Mouse (Mus musculus): Measurements from ENCODE around the gene Agpat1.

Gene Agpat1

DNA sequence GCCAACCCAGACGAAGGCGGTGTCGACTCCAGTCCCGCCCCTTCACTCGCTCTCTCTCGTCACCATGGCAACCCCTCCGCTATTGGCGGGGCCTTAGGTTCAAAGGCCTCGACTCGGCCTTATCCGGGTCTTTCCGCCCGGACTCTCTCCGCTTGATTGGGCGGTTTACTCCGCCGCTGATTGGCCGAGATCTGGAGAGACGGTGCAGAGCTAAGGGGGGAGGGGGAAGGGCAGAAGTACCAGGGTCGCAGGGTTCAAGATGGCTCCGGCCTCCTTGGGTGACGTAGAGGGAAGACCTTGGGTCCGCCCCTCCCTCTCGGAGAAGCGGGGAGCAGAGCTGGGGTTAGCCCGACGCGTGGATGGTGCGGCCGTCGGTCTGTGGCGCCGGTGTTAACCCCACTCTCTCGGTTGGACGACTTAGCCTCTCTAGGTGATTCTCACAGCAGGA lies at the start of gene Agpat1:
Agpat1 (plus strand) TSS at position 202 of the 448 bp plus-strand sequence.
- peak; percentile 97 for DNase-seq (ENCODE audit: extremely low spot score, low read depth, low spot score)

DNA sequence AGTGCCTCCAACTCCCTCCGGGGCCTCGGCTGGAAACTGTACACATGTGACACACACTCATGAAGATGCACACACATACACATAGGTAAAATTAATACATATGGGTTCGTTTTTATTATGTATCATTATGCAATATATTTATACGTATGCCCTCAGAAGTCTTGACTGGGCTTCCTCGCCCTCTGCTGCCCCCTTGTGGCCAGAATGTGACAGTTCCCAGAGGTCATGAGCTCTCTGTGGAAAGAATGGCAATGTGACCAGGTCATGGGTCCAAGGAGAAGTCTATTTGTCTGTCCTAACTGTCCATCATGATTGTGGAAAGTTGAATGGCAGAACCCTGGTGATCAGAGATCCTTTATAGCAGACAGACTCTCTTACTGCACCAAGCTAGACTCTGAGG lies 48.6 kb upstream of the Agpat1 start:
- DNase-seq (ENCODE audit: extremely low spot score, low read depth, low spot score), result peak; percentile 28

DNA sequence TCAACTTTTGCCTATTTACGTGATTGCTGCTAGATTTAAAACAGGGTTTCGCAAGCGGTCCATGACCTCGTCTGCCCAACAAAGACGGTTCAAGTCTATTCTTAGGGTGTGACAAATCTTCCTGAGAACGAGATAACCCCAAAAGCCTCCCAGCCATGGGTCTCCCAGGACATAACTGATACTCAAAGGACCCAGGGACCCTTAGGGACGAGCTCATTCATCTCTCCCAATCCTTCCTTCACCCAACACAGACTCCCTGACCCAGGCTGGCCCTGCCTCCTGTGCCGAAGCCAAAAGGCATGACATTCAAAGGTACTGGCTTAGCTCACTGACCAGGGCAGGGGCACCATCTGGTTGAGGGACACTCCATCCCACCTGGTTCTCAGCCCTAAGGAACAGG lies 47.7 kb upstream of the Agpat1 start:
- no peak for DNase-seq (ENCODE audit: extremely low spot score, low read depth, low spot score)

DNA sequence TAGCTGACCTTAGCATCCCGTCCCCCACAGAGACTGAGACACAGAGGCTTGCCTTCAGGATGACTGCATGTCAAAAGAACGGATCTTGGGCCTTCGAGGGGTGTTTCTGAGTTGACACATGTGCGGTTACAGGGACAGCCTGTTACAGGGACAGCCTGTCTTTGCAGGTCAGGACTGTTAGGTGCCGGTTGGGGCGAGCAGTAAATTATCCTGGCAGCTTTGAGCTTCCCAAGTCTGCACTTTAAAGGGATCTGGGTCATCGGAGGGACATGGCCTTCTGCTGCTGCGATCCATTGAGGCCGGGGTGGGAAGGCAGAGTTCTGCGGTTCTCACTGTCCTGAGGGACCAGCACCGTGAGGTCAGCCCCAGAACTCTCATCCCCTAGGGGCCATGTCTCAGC lies 46.7 kb upstream of the Agpat1 start:
- no peak for DNase-seq (ENCODE audit: extremely low spot score, low read depth, low spot score)

DNA sequence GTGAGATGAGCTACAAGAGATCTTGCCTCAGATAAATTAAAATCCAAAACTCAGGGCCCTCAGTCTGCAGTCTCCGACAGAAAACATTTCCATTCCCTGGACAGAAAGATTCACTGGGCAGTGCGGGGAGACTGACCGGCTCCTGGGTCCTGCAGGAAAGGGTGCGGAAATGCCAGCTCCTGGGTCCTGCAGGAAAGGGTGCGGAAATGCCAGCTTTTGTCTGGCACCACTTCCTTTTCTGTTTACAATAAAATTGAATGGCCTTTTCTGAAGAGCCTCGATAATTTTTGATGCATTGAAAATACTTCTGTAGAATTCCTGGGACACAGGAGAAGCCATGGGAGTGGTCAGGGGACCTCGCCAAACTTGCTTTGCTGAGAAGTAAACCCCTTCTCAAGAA lies 44.9 kb upstream of the Agpat1 start:
- no peak for DNase-seq (ENCODE audit: extremely low spot score, low read depth, low spot score)

DNA sequence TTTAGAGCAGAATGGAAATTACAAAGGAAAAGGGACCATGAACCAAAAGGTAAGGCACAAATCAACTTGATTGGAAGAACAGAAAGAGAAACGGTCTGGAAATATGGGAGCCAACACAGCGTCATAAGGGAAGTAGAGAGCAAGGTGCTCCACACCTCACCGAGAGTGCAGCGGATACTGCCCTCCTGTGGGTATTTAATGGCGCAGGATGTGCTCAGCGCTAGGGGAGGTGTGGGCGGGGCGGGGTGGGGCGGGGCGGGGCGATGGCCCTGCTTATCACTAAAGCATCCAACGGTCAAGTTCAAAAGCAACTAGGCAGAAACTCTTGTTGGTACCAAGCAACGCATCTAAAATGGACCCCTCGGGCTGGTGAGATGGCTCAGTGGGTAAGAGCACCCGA lies 44.2 kb upstream of the Agpat1 start:
- no peak for DNase-seq (ENCODE audit: extremely low spot score, low read depth, low spot score)

DNA sequence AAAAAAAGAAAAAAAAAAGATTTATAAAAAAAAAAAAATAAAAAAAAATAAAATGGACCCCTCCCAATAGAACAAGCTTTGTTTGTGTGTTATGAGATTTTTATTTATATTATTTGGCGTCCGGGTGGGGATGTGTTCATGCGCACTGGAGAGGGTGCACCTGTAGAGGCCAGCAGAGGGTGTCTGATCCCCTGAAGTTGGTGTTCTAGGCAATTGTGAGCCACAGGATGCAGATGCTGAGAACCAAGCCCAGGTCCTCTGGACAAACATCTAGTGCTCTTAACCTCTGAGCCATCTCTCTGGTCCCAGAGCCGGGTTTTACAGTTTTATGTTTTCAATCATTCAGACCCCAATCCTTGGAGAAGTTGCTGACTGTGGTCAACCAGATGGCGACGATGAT lies 43.6 kb upstream of the Agpat1 start:
- DNase-seq (ENCODE audit: extremely low spot score, low read depth, low spot score), result no peak

DNA sequence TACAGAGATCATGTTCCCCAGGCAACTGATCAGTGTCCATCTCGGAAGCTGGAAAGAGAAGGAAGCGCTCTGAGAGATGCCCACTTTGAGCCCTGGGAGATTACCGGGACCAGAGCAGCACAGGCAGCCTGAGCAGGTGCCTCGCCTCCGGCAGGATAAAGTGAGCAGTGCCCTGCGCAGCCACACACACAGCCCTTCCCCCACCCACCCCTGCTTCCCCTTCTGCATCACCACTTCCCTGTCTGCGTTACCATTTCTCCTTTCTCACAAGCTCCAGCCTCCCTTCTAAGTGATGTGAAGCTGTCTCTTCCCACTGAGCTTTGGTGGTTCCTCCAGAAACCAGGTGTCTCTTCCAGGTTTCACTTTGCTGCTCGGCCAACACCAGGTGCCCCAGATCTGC lies 42.9 kb upstream of the Agpat1 start:
- no peak for DNase-seq (ENCODE audit: extremely low spot score, low read depth, low spot score)

DNA sequence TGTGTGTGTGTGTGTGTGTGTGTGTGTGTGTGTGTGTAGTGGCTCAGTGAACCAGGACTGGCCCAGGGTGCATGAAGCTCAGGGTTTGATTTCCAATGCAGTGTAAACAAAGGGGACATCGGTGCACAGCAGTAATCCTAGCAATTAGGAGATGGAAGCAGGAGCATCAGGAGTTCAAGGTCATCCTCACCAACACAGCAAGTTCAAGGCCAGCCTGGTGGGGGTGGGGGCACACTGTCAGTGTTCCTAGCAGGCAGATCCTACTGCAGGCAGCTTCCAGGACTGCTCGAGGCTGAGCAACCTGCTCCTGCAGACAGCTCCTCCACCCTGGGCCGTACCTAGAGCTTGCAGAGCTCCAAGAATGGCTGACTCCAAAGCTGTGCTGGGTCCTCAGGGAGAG lies 41.5 kb upstream of the Agpat1 start:
- DNase-seq (ENCODE audit: extremely low spot score, low read depth, low spot score), result no peak

DNA sequence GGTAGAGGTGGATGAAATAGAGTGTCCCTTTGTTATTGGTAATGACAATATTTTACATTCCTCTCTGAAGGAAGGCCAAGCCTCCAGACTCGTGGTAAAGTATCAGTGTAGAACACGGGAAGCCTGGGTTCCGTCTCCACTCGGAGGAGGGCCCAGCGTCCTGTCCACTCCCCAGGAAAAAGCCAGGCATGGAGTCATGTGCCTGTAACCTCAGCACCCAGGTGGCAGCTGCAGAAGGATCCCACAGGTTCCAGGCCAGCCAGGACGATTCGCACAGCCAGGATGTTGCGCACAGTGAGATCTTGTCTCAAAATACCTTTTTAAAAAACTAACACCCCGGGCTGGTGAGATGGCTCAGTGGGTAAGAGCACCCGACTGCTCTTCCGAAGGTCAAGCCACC lies 40.7 kb upstream of the Agpat1 start:
- no peak for DNase-seq (ENCODE audit: extremely low spot score, low read depth, low spot score)

DNA sequence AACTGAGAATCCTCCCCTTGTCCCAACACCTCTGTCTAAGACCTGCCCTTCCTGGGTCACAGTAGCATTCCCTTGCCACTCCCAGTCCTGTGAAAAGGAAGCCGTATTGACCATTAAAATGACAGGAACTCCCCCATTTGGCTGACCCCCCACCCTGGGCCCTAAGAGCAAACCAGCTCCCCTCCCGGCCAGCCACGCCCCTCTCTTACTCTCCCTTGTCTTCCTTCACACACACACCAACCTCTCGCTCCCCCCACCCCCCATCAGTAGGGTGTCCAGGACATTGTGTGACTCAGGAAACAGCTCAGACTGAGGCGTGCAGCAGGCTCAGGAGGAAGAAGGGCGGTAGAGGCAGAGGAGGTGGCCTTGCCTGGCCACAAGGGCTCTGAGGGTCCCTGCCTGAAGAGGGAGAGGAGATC lies 40.0 kb upstream of the Agpat1 start, which contains the start of gene Notch4:
Notch4 (plus strand) TSS at position 266 of the 419 bp plus-strand sequence.
- DNase-seq (ENCODE audit: extremely low spot score, low read depth, low spot score), result no peak

DNA sequence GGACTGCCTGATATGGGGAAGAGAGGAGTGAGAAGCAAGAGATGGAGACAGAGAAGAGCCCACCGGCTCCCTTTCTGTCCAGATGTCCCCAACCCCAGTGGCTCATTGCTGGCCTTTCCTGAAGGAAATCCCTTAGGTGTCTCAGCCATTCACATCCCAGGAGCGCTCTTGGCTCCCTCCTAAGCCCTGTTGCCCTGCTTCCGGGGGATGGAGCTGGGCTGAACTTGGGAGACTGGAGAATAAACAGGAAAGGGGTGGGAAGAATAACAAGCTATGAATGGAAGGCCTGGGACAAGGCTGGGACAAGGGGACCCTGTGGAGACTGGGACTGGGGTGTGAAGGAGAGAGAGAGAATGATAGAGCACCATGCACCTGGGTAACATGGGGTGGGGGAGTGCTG lies 39.3 kb upstream of the Agpat1 start:
- DNase-seq (ENCODE audit: extremely low spot score, low read depth, low spot score), result no peak

DNA sequence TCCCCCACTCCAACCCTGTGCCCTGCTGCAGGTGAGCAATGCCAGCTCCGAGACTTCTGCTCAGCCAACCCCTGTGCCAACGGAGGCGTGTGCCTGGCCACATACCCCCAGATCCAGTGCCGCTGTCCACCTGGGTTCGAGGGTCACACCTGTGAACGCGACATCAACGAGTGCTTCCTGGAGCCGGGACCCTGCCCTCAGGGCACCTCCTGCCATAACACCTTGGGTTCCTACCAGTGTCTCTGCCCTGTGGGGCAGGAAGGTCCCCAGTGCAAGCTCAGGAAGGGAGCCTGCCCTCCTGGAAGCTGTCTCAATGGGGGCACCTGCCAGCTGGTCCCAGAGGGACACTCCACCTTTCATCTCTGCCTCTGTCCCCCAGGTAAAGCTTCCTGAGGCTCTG lies 36.8 kb upstream of the Agpat1 start:
- DNase-seq (ENCODE audit: extremely low spot score, low read depth, low spot score), result no peak

DNA sequence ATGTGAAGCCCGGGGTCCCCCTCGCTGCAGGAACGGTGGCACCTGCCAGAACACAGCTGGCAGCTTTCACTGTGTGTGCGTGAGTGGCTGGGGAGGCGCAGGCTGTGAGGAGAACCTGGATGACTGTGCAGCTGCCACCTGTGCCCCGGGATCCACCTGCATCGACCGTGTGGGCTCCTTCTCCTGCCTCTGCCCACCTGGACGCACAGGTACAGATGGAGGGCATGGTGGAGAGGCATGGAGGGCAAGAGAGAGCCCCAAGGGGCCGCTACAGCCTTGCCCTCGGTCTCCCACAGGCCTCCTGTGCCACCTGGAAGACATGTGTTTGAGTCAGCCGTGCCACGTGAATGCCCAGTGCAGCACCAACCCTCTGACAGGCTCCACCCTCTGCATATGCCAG lies 35.6 kb upstream of the Agpat1 start:
- no peak for DNase-seq (ENCODE audit: extremely low spot score, low read depth, low spot score)

DNA sequence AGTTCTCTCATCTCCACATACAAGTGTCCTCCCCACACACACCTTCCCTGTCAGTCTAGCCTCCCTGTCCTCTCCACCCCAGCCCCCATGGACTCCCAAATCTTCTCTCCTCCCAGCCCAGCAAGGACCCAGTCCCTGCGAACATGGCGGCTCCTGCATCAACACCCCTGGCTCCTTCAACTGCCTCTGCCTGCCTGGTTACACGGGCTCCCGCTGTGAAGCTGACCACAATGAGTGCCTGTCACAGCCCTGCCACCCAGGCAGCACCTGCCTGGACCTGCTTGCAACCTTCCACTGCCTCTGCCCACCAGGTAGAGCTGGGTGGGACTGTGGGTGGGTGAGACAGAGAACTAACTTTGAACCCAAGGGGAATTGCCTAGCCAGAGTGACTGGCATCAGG lies 34.1 kb upstream of the Agpat1 start:
- no peak for DNase-seq (ENCODE audit: extremely low spot score, low read depth, low spot score)

DNA sequence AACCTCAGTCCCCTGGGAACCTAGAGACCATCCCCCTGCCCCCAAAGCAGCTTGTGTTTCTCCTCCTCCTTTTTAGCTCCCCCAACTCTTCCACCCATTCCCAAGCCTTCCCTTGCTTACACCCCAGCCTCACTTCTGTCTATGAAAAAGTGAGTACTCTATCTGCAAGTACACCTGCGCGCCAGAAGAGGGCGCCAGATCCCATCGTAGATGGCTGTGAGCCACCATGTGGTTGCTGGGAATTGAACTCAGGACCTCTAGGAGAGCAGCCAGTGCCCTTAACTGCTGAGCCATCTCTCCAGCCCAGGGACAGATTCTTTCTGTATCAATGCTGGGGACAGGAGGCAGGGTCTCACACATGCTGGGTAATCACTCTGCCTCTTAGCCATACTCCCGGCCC lies 32.2 kb upstream of the Agpat1 start:
- no peak for DNase-seq (ENCODE audit: extremely low spot score, low read depth, low spot score)

DNA sequence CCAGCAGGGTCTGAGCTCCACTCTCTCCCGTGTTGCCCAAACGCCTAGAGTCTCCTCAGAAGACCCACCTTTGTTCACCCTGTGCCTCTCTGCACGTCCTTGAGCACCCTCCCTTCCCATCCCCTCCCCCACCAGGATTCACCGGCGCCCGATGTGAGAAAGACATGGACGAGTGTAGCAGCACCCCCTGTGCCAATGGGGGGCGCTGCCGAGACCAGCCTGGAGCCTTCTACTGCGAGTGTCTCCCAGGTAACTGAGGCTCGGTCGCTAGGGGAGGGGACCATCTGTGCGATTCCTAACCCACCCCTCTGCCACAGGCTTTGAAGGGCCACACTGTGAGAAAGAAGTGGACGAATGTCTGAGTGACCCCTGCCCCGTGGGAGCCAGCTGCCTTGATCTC lies 31.7 kb upstream of the Agpat1 start:
- DNase-seq (ENCODE audit: extremely low spot score, low read depth, low spot score), result no peak

DNA sequence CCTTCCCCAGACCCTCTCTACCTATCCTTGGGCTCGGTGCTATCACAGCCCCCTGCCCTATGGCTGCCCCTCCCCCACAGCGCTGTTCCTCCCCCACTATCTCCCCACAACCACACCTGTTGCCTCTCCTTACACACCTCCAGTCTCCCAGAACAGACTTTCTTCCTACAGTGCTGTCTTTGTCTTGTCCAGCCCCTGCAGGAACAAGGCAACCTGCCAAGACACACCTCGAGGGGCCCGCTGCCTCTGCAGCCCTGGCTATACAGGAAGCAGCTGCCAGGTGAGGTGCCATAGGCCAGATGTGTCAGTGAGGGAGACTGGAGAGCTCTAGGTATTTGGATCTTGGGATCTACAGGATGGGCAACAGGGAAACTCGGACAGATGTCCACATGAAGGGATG lies 27.5 kb upstream of the Agpat1 start:
- DNase-seq (ENCODE audit: extremely low spot score, low read depth, low spot score), result no peak

DNA sequence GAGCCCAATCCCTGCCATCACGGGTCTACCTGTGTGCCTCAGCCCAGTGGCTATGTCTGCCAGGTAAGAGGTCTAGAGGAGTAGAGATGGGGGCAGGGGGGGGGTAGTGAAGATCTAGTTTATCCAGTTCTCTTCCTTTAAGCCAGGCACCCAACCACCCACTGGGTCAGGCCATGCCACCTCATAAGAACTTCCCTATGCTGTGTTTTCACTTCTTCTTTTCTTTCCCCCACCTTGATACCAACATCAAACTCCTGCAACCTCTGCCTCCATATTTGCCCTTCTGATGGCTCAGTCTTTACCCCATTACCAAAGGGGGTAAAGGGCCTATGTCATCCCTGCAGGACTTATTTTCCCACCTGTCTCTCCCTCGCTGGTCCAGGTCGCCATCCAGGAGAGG lies 26.0 kb upstream of the Agpat1 start:
- no peak for DNase-seq (ENCODE audit: extremely low spot score, low read depth, low spot score)

DNA sequence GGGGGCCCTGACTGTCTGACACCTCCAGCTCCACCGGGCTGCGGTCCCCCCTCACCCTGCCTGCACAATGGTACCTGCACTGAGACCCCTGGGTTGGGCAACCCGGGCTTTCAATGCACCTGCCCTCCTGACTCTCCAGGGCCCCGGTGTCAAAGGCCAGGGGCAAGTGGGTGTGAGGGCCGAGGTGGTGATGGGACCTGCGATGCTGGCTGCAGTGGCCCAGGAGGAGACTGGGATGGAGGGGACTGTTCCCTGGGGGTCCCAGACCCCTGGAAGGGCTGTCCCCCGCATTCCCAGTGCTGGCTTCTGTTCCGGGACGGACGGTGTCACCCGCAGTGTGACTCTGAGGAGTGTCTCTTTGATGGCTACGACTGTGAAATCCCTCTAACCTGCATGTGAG lies 21.5 kb upstream of the Agpat1 start:
- no peak for DNase-seq (ENCODE audit: extremely low spot score, low read depth, low spot score)

DNA sequence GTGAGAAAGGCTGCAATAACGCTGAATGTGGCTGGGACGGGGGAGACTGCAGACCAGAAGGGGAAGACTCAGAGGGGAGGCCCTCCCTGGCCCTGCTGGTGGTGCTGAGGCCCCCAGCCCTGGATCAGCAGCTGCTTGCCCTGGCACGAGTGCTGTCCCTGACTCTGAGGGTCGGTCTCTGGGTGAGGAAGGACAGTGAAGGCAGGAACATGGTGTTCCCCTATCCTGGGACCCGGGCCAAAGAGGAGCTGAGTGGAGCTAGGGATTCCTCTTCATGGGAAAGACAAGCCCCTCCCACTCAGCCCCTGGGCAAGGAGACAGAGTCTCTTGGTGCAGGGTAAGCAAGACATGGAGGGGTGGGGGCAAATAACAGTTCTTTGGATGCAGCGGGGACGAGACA lies 20.7 kb upstream of the Agpat1 start:
- DNase-seq (ENCODE audit: extremely low spot score, low read depth, low spot score), result no peak

DNA sequence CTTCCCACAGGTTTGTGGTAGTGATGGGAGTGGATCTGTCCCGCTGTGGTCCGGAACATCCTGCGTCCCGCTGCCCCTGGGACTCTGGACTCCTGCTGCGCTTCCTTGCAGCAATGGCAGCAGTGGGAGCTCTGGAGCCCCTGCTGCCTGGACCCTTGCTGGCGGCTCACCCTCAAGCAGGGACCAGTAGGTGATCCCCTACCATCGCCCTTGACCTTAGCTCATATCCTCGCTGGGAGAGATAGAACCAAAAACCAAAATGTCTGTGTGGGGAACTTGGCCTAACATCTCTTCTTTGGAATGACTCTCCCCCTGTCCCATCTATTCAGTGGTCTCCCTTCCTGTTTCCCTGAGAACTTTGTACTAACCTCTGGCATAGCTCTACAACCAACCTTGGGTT lies 20.2 kb upstream of the Agpat1 start:
- no peak for DNase-seq (ENCODE audit: extremely low spot score, low read depth, low spot score)

DNA sequence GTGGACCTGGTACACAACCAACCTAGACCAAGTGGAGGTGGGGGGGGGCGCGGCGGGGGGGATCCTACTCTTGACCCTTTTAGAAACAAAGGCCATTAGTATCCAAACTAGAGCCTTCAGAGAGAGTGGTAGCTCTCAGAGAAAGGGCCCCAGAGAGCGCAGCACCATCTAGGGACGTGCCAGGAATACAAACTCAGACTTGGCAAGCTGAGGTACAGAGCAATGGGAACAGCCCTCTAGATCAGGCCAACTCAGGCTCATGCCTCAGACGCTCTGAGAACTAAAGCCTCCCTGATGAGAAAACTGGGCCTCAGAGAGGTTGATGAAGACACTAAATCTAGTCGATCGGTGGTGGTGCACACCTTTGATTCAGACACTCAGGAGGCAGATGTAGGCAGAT lies 18.9 kb upstream of the Agpat1 start:
- DNase-seq (ENCODE audit: extremely low spot score, low read depth, low spot score), result no peak
